Mouse (Mus musculus) G1E (cell line): Measurements from ENCODE around the gene Pla2g2c.

ENCODE experiments used
- CTCF ChIP-seq: IDR thresholded peaks from 2 replicates; pipeline ENCODE4 v1.5.1; 2012; ENCODE audit warnings: low read depth, low read length, inconsistent platforms, mixed read lengths
- GATA2 ChIP-seq: IDR thresholded peaks from 2 replicates; pipeline ENCODE4 v1.6.1; 2012; ENCODE audit warnings: low read depth, low read length, inconsistent platforms, borderline replicate concordance

GRCm38 (mm10) chr4:138725127-138725461 lies 502 bp downstream of the Pla2g2c start:
- TF ChIP-seq GATA2 (no peak), CTCF (no peak)
